Mouse (Mus musculus) heart, embryonic 11.5 days (tissue): ENCODE data around the gene Ppm1h. TPM values are rescaled to one million over a fixed set of nuclear protein-coding genes. Genes with fewer than 3 reads are reported as not detected.

Experiments used
- ATAC-seq: fragments of 200-750 bp; cut with Nextera tagmentation; replicated peaks from 2 replicates; pipeline ENCODE4 v1.8.0; 2017; ENCODE audit warnings: moderate library complexity; ENCODE audit not compliant: insufficient number of reproducible peaks, low FRiP score, low TSS enrichment
- H3K27ac ChIP-seq: fragments of 300-500 bp; sonication (generic); 2 replicates; pipeline ENCODE4 v1.5.1; 2014; ENCODE audit warnings: mild to moderate bottlenecking, low read depth, low read length
- H3K27me3 ChIP-seq: fragments of 300-500 bp; sonication (generic); 2 replicates; pipeline ENCODE4 v1.6.1; 2014; ENCODE audit warnings: mild to moderate bottlenecking, low read length, mixed read lengths; ENCODE audit not compliant: control insufficient read depth, insufficient read depth
- H3K36me3 ChIP-seq: fragments of 300-500 bp; sonication (generic); 2 replicates; pipeline ENCODE4 v1.6.1; 2014; ENCODE audit warnings: mild to moderate bottlenecking, low read length, moderate library complexity, mixed read lengths; ENCODE audit not compliant: control insufficient read depth, insufficient read depth
- H3K4me1 ChIP-seq: fragments of 300-500 bp; sonication (generic); 2 replicates; pipeline ENCODE4 v1.6.1; 2014; ENCODE audit warnings: low read length; ENCODE audit not compliant: control insufficient read depth, insufficient read depth
- H3K4me2 ChIP-seq: fragments of 300-500 bp; sonication (generic); 2 replicates; pipeline ENCODE4 v1.6.1; 2014; ENCODE audit warnings: mild to moderate bottlenecking, moderate library complexity
- H3K4me3 ChIP-seq: fragments of 300-500 bp; sonication (generic); 2 replicates; pipeline ENCODE4 v1.5.1; 2014; ENCODE audit warnings: low read depth, low read length
- H3K9ac ChIP-seq: fragments of 300-500 bp; sonication (generic); 2 replicates; pipeline ENCODE4 v1.6.1; 2014; ENCODE audit warnings: mild to moderate bottlenecking, low read depth, low read length, moderate library complexity
- H3K9me3 ChIP-seq: fragments of 300-500 bp; sonication (generic); replicated peaks from 2 replicates; pipeline ENCODE4 v1.6.1; 2016; ENCODE audit warnings: low read length; ENCODE audit not compliant: control insufficient read depth
- WGBS: fragments of 180-500 bp; shearing (Covaris S2); extraction: QIAGEN DNeasy Blood & Tissue Kit; methylation state at CpG from one replicate; pipeline ENCODE4 v1.1.7; 2014; ENCODE audit not compliant: insufficient replicate concordance; 5-methylcytosine and 5-hydroxymethylcytosine counted together
- polyA plus RNA-seq: library from polyadenylated mRNA; unstranded; fragments of >200 nt; fragmentation: Nextera tagmentation; extraction: Ambion mirVana; gene quantifications from 2 replicates; pipeline ENCODE4 v1.2.1, GENCODE M21; 2014

Ppm1h gene
- polyA plus RNA-seq, 1 experiment from 2014 or later = 3.9 TPM

GRCm38 (mm10) chr10:122712307-122712706, 33.7 kb downstream of the Ppm1h start:
- H3K36me3 ChIP-seq = no peaks in the 10 kb centered on the region
- H3K4me3 ChIP-seq = no peak overlapping the region
- 75% methylated on average over 5 of the region's 5 CpGs for WGBS
- no peak for ATAC-seq
- H3K4me1 ChIP-seq = peaks cover 9% of the 10 kb centered on the region; the same call in 1 of the 2 replicates
- H3K27ac ChIP-seq = no peak overlapping the region
- H3K4me2 ChIP-seq = no peak overlapping the region
- no peaks in the 10 kb centered on the region for H3K9me3 ChIP-seq
- H3K9ac ChIP-seq = no peak overlapping the region
- no peaks in the 10 kb centered on the region for H3K27me3 ChIP-seq

- peaks cover 9% of the 10 kb centered on the region; the same call in 1 of the 2 replicates for H3K4me1 ChIP-seq
- no peaks in the 10 kb centered on the region for H3K9me3 ChIP-seq
- H3K27ac ChIP-seq = no peak overlapping the region
- 80% methylated on average over 12 of the region's 12 CpGs for WGBS
- ATAC-seq = no peak
- H3K4me3 ChIP-seq = no peak overlapping the region
- no peaks in the 10 kb centered on the region for H3K36me3 ChIP-seq
- H3K27me3 ChIP-seq = no peaks in the 10 kb centered on the region
- H3K4me2 ChIP-seq = no peak overlapping the region
- no peak overlapping the region for H3K9ac ChIP-seq
These were observed 37.3 kb downstream of the Ppm1h start for GRCm38 (mm10) chr10:122715856-122716255.

- no peak for ATAC-seq
- Histone ChIP-seq H3K4me3 (no peak overlapping the region), H3K9ac (no peak overlapping the region), H3K27ac (no peak overlapping the region), H3K27me3 (no peaks in the 10 kb centered on the region), H3K4me2 (no peak overlapping the region), H3K36me3 (no peaks in the 10 kb centered on the region), H3K9me3 (no peaks in the 10 kb centered on the region), H3K4me1 (peaks cover 9% of the 10 kb centered on the region; the same call in 1 of the 2 replicates)
- 69% methylated on average over 8 of the region's 8 CpGs for WGBS
These were observed 37.7 kb downstream of the Ppm1h start for GRCm38 (mm10) chr10:122716286-122716685.

DNA sequence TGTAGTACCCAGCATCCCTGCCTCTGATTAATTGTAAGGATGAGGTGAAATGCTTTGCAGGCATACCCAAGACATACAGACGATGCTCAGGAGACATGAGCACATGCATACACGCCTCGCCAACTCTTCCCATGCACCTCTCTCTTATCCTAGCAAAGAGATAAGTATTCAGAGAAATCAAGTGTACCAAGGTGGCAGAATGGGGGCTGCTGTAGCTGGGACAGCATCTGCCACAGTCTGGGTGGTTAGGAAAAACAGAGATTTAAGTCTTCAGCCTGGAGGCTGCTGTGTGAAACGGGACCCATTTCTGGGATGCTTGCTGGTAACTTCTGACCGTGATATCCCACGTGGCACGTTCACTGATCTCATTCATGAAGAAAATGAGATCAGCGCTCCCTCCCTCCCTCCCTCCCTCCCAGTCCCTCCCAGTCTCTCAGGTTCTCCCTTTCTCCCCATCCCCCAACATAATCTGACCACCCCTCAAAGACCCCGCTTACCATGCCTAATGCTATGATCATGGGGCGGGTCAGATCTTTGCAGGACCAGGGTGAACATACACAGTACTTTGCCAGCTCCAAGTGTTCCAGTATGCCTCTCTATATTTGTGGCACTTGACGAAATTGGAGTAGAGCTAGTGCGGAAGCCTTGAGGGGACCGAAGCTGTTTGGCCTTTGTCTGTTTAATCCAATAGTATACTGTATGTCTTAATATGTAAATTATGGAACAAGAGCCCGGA, 38.3 kb downstream of the Ppm1h start:
- Histone ChIP-seq H3K4me3 (no peak overlapping the region), H3K9ac (no peak overlapping the region), H3K9me3 (no peaks in the 10 kb centered on the region), H3K4me2 (no peak overlapping the region), H3K4me1 (peaks cover 9% of the 10 kb centered on the region; the same call in 1 of the 2 replicates), H3K27ac (no peak overlapping the region), H3K36me3 (no peaks in the 10 kb centered on the region), H3K27me3 (no peaks in the 10 kb centered on the region)
- 67% methylated on average over 14 of the region's 14 CpGs for WGBS
- ATAC-seq = no peak

GRCm38 (mm10) chr10:122717754-122718415, 39.3 kb downstream of the Ppm1h start:
- H3K27me3 ChIP-seq = no peaks in the 10 kb centered on the region
- no peak overlapping the region for H3K27ac ChIP-seq
- no peak for ATAC-seq
- no peak overlapping the region for H3K9ac ChIP-seq
- H3K4me3 ChIP-seq = no peak overlapping the region
- WGBS = 70% methylated on average over 14 of the region's 14 CpGs
- no peak overlapping the region for H3K4me2 ChIP-seq
- H3K36me3 ChIP-seq = no peaks in the 10 kb centered on the region
- H3K4me1 ChIP-seq = peaks cover 9% of the 10 kb centered on the region; the same call in 1 of the 2 replicates
- H3K9me3 ChIP-seq = no peaks in the 10 kb centered on the region

DNA sequence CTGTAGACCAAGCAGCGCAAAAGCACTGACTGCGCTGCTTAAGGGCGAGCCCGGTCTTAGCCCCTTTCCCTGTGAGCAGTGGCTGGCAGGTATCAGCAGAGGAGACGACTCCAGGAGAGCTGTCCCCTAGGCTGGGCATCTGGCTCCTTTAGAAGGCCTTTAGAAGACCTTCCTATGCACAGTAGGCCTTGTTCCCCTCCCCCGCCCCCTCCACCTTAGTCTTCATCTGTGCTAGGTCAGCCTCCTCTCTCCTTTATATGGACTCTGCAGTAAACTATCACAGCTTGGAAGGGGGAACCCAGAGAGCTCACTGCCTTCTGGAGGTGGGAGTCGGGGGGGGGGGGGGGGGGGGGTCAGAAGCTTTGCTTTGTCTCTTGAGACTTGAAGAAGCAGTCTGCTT, 40.4 kb downstream of the Ppm1h start:
- WGBS = 64% methylated on average over 7 of the region's 7 CpGs
- no peak for ATAC-seq

GRCm38 (mm10) chr10:122722111-122722510, 43.5 kb downstream of the Ppm1h start:
- Histone ChIP-seq H3K27me3 (no peaks in the 10 kb centered on the region), H3K9me3 (no peaks in the 10 kb centered on the region), H3K4me3 (no peak overlapping the region), H3K27ac (no peak overlapping the region), H3K4me1 (peaks cover 4% of the 10 kb centered on the region), H3K9ac (no peak overlapping the region), H3K4me2 (no peak overlapping the region), H3K36me3 (no peaks in the 10 kb centered on the region)
- ATAC-seq = no peak
- 67% methylated on average over 6 of the region's 6 CpGs for WGBS

More for the DNA sequence above, 40.4 kb downstream of the Ppm1h start:
- no peak overlapping the region for H3K9ac ChIP-seq
- no peak overlapping the region for H3K4me3 ChIP-seq
- no peaks in the 10 kb centered on the region for H3K36me3 ChIP-seq
- no peaks in the 10 kb centered on the region for H3K9me3 ChIP-seq
- H3K4me1 ChIP-seq = peaks cover 9% of the 10 kb centered on the region; the same call in 1 of the 2 replicates
- no peak overlapping the region for H3K27ac ChIP-seq
- no peak overlapping the region for H3K4me2 ChIP-seq
- no peaks in the 10 kb centered on the region for H3K27me3 ChIP-seq

DNA sequence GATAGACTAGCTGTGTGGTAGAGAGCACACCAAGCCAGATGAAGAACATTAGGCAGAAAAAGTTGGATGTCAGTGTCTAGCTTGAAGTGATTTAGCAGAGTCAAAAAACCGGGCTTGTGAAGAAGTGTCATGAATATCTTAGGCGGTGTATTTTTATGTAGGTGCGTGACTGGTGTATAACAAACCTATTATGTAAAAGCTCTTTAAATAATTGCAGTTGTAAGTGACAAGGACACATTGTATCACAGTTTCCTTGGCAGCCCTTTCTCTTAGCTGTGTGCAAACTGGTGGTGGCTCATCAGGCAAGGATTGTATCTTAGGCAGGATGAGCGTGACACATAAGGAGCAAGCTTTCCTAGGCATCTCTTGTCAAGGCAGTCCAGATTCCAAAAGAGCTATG, 46.1 kb downstream of the Ppm1h start:
- Histone ChIP-seq H3K27me3 (no peaks in the 10 kb centered on the region), H3K36me3 (no peaks in the 10 kb centered on the region), H3K4me3 (no peak overlapping the region), H3K9me3 (no peaks in the 10 kb centered on the region), H3K4me2 (no peak overlapping the region), H3K4me1 (peaks cover 5% of the 10 kb centered on the region; the same call in 1 of the 2 replicates), H3K27ac (no peak overlapping the region), H3K9ac (no peak overlapping the region)
- ATAC-seq = no peak
- whole genome bisulfite sequencing = 76% methylated on average over 4 of the region's 4 CpGs
